Mouse (Mus musculus): ENCODE data around the gene Ufc1.

DNA sequence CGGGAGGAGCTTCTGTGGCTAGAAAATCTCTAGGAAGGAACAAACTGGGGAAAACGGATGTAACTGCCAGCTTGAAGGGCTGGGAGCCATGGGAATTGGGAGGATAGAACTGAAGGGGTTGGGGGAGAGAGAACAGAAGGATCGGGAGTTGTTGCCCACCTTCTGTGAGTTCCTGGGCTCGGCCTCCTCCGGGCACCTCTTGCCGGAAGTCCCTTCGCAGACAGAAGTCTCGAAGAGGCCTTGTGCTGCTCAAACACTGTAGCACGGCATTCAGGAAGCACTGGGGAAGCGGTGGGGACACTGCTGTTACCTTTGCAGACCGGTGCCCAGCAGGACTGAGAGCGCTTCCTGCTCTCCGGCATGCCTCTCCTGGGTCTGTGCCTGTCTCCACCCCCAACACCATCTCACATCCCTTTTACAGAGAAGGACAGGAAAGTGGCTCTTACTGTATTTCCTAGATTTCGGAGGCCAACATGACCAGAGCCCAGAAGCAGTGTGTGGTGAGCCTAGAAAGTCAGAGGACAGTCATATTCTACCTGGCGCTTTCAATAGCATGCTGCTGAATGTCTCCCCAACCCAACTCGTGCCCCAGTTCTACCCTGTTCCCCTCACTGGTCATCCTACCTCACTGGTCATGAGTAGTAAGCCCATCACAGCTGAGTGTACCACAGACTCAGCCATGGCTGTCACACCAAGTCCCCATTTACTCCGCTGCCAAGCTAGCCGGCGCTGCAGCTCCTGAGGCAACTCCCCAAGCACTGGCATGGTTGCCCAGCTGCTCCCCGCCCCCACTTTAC, 9.5 kb downstream of the Ufc1 start:
- TF ChIP-seq USF1 (IDR thresholded peaks at IDR 0.05; ENCODE audit: low read depth, low read length): no peak
- TF ChIP-seq CTCF (conservative IDR thresholded peaks at IDR 0.05 in 1 of 2, IDR thresholded peaks at IDR 0.05 in 1 of 2; ENCODE audit: low read depth in 2 of 2, low read length in 2 of 2): no peak
- TF ChIP-seq RCOR1 (conservative IDR thresholded peaks at IDR 0.05; ENCODE audit: low read depth, low read length): no peak
- TF ChIP-seq TCF12 (IDR thresholded peaks at IDR 0.05; ENCODE audit: low read depth, low read length): no peak
- TF ChIP-seq UBTF (IDR thresholded peaks at IDR 0.05; ENCODE audit: low read depth, low read length): no peak
